Mouse (Mus musculus) intestine, embryonic 16.5 days (tissue): ENCODE measurements at regions not wholly inside any gene's neighbourhood (a gene's known extent, or its start where the extent isn't known, plus 50 kb on each side); places are given as distances from the start of the nearest gene placed in this dataset.

ENCODE experiments used
- ATAC-seq: fragments of 200-750 bp; cut with Nextera tagmentation; 2 replicates; pipeline ENCODE4 v1.8.0; 2017; ENCODE audit warnings: moderate TSS enrichment, moderate library complexity
- H3K27ac ChIP-seq: fragments of 300-500 bp; sonication (generic); 2 replicates; pipeline ENCODE4 v1.5.1; 2014; ENCODE audit warnings: mild to moderate bottlenecking, low read length
- H3K27me3 ChIP-seq: fragments of 300-500 bp; sonication (generic); replicated peaks from 2 replicates; pipeline ENCODE4 v1.6.1; 2014; ENCODE audit warnings: low read length, control low read depth, mixed read lengths; ENCODE audit not compliant: control insufficient read depth, insufficient read depth
- H3K36me3 ChIP-seq: fragments of 300-500 bp; sonication (generic); 2 replicates; pipeline ENCODE4 v1.6.1; 2014; ENCODE audit warnings: low read length, control low read depth; ENCODE audit not compliant: control insufficient read depth, insufficient read depth
- H3K4me1 ChIP-seq: fragments of 300-500 bp; sonication (generic); 2 replicates; pipeline ENCODE4 v1.6.1; 2014; ENCODE audit warnings: low read length, control low read depth, mixed read lengths; ENCODE audit not compliant: control insufficient read depth, insufficient read depth
- H3K4me2 ChIP-seq: fragments of 300-500 bp; sonication (generic); 2 replicates; pipeline ENCODE4 v1.6.1; 2014; ENCODE audit warnings: low read depth, low read length, control low read depth
- H3K4me3 ChIP-seq: fragments of 300-500 bp; sonication (generic); 2 replicates; pipeline ENCODE4 v1.5.1; 2014; ENCODE audit warnings: mild to moderate bottlenecking, low read length
- H3K9ac ChIP-seq: fragments of 300-500 bp; sonication (generic); 2 replicates; pipeline ENCODE4 v1.6.1; 2014; ENCODE audit warnings: low read depth, low read length
- H3K9me3 ChIP-seq: fragments of 300-500 bp; sonication (generic); 2 replicates; pipeline ENCODE4 v1.6.1; 2016; ENCODE audit warnings: low read length, control low read depth; ENCODE audit not compliant: control insufficient read depth
- WGBS: fragments of 180-500 bp; shearing (Covaris S2); extraction: QIAGEN DNeasy Blood & Tissue Kit; methylation state at CpG from one replicate; pipeline ENCODE4 v1.1.7; 2014; 5-methylcytosine and 5-hydroxymethylcytosine counted together

DNA sequence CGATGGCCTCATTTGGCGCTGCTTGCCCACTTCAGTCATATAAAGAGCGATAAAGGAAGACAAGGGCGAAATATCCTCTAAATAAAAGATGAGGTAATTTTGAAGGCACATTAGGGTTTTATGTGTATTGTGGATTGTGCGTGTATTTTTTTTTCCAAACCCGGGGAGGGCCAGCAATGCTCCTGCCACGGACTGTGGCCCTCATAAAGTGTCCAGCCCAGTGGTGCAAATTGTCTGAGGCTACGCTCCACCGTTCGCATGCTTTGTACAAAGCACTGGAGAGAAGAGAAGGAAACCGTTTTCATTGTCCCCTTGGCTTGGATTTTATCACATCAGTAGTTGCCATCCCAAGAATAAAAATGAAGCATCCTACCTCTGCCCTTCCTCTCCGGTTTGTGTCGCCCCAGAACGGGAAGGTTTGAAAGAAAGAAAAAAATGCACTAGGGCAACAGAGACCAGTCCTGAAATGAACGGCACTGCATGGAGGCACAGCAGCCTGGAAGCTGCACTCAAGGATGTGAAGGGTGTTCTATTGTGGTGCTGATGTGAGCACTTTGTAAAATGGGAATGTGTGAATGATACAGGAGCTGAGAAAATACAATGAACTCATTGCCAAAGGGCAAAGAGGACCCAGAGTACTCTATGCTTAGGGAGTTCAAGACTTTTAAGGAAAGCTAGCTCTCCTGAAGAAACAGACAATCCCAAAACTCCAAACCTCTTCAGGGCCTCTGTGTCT lies 1004.7 kb upstream of the A1bg start:
- Histone ChIP-seq H3K27ac (no peak overlapping the region), H3K4me2 (no peak overlapping the region), H3K36me3 (no peaks in the 10 kb centered on the region), H3K9ac (no peak overlapping the region), H3K9me3 (no peaks in the 10 kb centered on the region), H3K4me1 (no peaks in the 10 kb centered on the region), H3K4me3 (no peak overlapping the region), H3K27me3 (no peaks in the 10 kb centered on the region)
- no peak for ATAC-seq
- WGBS = 82% methylated on average over 15 of the region's 15 CpGs

- no peak overlapping the region for H3K4me3 ChIP-seq
- WGBS = 81% methylated on average over 2 of the region's 2 CpGs
- no peak for ATAC-seq
- no peaks in the 10 kb centered on the region for H3K27me3 ChIP-seq
- no peaks in the 10 kb centered on the region for H3K9me3 ChIP-seq
- no peak overlapping the region for H3K27ac ChIP-seq
- no peaks in the 10 kb centered on the region for H3K4me1 ChIP-seq
- H3K4me2 ChIP-seq = no peak overlapping the region
- H3K9ac ChIP-seq = no peak overlapping the region
- H3K36me3 ChIP-seq = no peaks in the 10 kb centered on the region
These were observed 997.2 kb upstream of the A1bg start for GRCm38 (mm10) chr15:61920041-61920440.

DNA sequence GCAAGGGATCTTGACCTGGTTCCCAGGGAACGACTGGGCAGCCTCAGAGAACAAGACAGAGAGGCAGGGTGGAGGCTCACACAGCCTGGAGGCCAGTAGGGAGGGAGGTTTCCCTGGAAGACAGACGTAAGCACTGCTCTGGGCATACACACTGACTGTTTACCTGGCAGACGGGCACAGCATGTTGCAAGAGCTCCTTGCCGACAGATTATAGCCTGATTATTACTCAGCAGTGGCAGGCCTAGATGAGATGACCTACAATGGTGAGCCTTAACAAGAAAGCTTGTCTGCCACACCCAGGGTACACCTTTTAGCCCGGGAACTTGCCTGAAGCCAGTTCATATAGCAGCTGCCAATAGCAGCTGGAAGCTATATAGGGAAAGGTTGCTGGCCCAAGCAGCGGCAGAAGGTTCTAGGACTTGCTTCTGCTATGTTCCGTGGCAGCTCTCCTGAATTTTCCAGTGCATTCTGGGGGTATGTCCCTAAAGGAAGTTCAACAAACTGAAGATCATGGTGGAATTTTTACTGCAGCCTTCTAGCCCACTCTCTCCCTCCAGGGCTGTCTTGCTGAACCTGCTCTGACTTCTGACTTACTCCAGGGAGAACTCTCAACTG lies 990.8 kb upstream of the A1bg start:
- ATAC-seq = peak; percentile 77
- 68% methylated on average over 7 of the region's 7 CpGs for WGBS
- H3K9ac ChIP-seq = no peak overlapping the region
- no peaks in the 10 kb centered on the region for H3K27me3 ChIP-seq
- no peak overlapping the region for H3K4me3 ChIP-seq
- H3K27ac ChIP-seq = peak overlapping the region; percentile 30; the same call in 1 of the 2 replicates
- H3K4me1 ChIP-seq = no peaks in the 10 kb centered on the region
- no peak overlapping the region for H3K4me2 ChIP-seq
- H3K9me3 ChIP-seq = no peaks in the 10 kb centered on the region
- no peaks in the 10 kb centered on the region for H3K36me3 ChIP-seq

- ATAC-seq = peak; percentile 99
- H3K27ac ChIP-seq = peak overlapping the region; percentile 77
These were observed 982.5 kb upstream of the A1bg start for GRCm38 (mm10) chr15:61905165-61905845.

GRCm38 (mm10) chr15:61899809-61900208 lies 977.0 kb upstream of the A1bg start:
- H3K4me1 ChIP-seq = no peaks in the 10 kb centered on the region
- ATAC-seq = no peak

More at GRCm38 (mm10) chr15:61905165-61905845, 982.5 kb upstream of the A1bg start:
- no peaks in the 10 kb centered on the region for H3K4me1 ChIP-seq
- H3K9me3 ChIP-seq = no peaks in the 10 kb centered on the region
- 64% methylated on average over 5 of the region's 5 CpGs for WGBS
- H3K27me3 ChIP-seq = no peaks in the 10 kb centered on the region
- no peak overlapping the region for H3K4me3 ChIP-seq
- peak overlapping the region; percentile 1; the same call in 1 of the 2 replicates for H3K4me2 ChIP-seq
- H3K36me3 ChIP-seq = no peaks in the 10 kb centered on the region
- H3K9ac ChIP-seq = no peak overlapping the region

GRCm38 (mm10) chr15:61897566-61897965 lies 974.8 kb upstream of the A1bg start:
- Histone ChIP-seq H3K4me2 (no peak overlapping the region), H3K9me3 (no peaks in the 10 kb centered on the region), H3K27me3 (no peaks in the 10 kb centered on the region), H3K4me1 (no peaks in the 10 kb centered on the region), H3K36me3 (no peaks in the 10 kb centered on the region), H3K27ac (no peak overlapping the region), H3K9ac (no peak overlapping the region), H3K4me3 (no peak overlapping the region)
- 46% methylated on average over 4 of the region's 4 CpGs for WGBS
- peak; percentile 71 for ATAC-seq

More at GRCm38 (mm10) chr15:61899809-61900208, 977.0 kb upstream of the A1bg start:
- no peaks in the 10 kb centered on the region for H3K36me3 ChIP-seq
- H3K9ac ChIP-seq = no peak overlapping the region
- no peaks in the 10 kb centered on the region for H3K9me3 ChIP-seq
- H3K27ac ChIP-seq = no peak overlapping the region
- WGBS = 93% methylated on average over 3 of the region's 3 CpGs
- no peak overlapping the region for H3K4me2 ChIP-seq
- no peak overlapping the region for H3K4me3 ChIP-seq
- no peaks in the 10 kb centered on the region for H3K27me3 ChIP-seq

- H3K9ac ChIP-seq = no peak overlapping the region
- no peaks in the 10 kb centered on the region for H3K4me1 ChIP-seq
- no peak overlapping the region for H3K27ac ChIP-seq
- H3K9me3 ChIP-seq = no peaks in the 10 kb centered on the region
- no peaks in the 10 kb centered on the region for H3K27me3 ChIP-seq
- no peaks in the 10 kb centered on the region for H3K36me3 ChIP-seq
- H3K4me2 ChIP-seq = no peak overlapping the region
- ATAC-seq = no peak
- no peak overlapping the region for H3K4me3 ChIP-seq
These were observed 967.5 kb upstream of the A1bg start for GRCm38 (mm10) chr15:61890330-61890729.

GRCm38 (mm10) chr15:61888569-61889326 lies 965.9 kb upstream of the A1bg start:
- no peak for ATAC-seq
- Histone ChIP-seq H3K4me3 (no peak overlapping the region), H3K36me3 (no peaks in the 10 kb centered on the region), H3K27ac (no peak overlapping the region), H3K9me3 (no peaks in the 10 kb centered on the region), H3K27me3 (no peaks in the 10 kb centered on the region), H3K4me2 (no peak overlapping the region), H3K9ac (no peak overlapping the region), H3K4me1 (no peaks in the 10 kb centered on the region)
- WGBS = 71% methylated on average over 10 of the region's 10 CpGs

DNA sequence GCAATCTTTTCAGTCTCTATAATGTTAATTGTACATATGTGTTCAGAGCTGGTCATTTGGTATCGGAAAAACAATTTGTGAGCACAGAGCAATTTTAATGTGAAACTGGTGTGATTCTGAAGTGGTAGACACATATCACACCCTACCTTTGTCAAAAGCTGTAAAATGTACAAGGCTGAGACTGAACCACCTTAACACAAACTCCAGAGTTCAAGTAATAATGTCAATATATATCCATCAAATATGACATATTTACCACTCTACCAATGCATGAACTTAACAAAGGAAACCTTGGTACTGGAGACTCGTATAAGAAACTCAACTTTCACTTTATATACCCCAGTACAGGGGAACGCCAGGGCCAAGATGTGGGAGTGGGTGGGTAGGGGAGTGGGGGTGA lies 956.6 kb upstream of the A1bg start:
- no peaks in the 10 kb centered on the region for H3K9me3 ChIP-seq
- no peak overlapping the region for H3K4me3 ChIP-seq
- peak; percentile 59 for ATAC-seq
- 68% methylated on average over 3 of the region's 3 CpGs for whole genome bisulfite sequencing
- no peak overlapping the region for H3K4me2 ChIP-seq
- H3K27me3 ChIP-seq = no peaks in the 10 kb centered on the region
- H3K9ac ChIP-seq = no peak overlapping the region
- H3K36me3 ChIP-seq = no peaks in the 10 kb centered on the region
- no peaks in the 10 kb centered on the region for H3K4me1 ChIP-seq
- no peak overlapping the region for H3K27ac ChIP-seq
